Mouse (Mus musculus): ENCODE measurements around the gene 4930455H04Rik.

The 4930455H04Rik gene

GRCm38 (mm10) chr3:116967967-116968366, at the start of gene 4930455H04Rik:
Gene 4930455H04Rik, plus strand, starts transcription at chr3:116968267.
- DNase-seq (ENCODE audit: low spot score): no peak

- DNase-seq (ENCODE audit: low spot score): no peak
Measured at GRCm38 (mm10) chr3:116921535-116921934, 46.5 kb upstream of the 4930455H04Rik start.

GRCm38 (mm10) chr3:116923042-116923441, 45.0 kb upstream of the 4930455H04Rik start:
- no peak for DNase-seq (ENCODE audit: low spot score)

GRCm38 (mm10) chr3:116928994-116929393, 39.1 kb upstream of the 4930455H04Rik start:
- DNase-seq (ENCODE audit: low spot score): no peak

- DNase-seq (ENCODE audit: low spot score): no peak
Measured at GRCm38 (mm10) chr3:116933158-116933557, 34.9 kb upstream of the 4930455H04Rik start.

GRCm38 (mm10) chr3:116936934-116937691, 31.0 kb upstream of the 4930455H04Rik start:
- DNase-seq (ENCODE audit: low spot score): no peak

- no peak for DNase-seq (ENCODE audit: low spot score)
Measured at GRCm38 (mm10) chr3:116940804-116941558, 27.1 kb upstream of the 4930455H04Rik start.

- DNase-seq (ENCODE audit: low spot score): no peak
Measured at GRCm38 (mm10) chr3:116941559-116942117, 26.4 kb upstream of the 4930455H04Rik start.

GRCm38 (mm10) chr3:116942751-116943150, 25.3 kb upstream of the 4930455H04Rik start:
- no peak for DNase-seq (ENCODE audit: low spot score)

- no peak for DNase-seq (ENCODE audit: low spot score)
Measured at GRCm38 (mm10) chr3:116943422-116943821, 24.6 kb upstream of the 4930455H04Rik start.

GRCm38 (mm10) chr3:116946476-116946875, 21.6 kb upstream of the 4930455H04Rik start:
- no peak for DNase-seq (ENCODE audit: low spot score)

GRCm38 (mm10) chr3:116950665-116951115, 17.4 kb upstream of the 4930455H04Rik start:
- DNase-seq (ENCODE audit: low spot score): no peak

GRCm38 (mm10) chr3:116951489-116951888, 16.6 kb upstream of the 4930455H04Rik start:
- DNase-seq (ENCODE audit: low spot score): no peak

GRCm38 (mm10) chr3:116952242-116952899, 15.7 kb upstream of the 4930455H04Rik start:
- no peak for DNase-seq (ENCODE audit: low spot score)

- DNase-seq (ENCODE audit: low spot score): no peak
Measured at GRCm38 (mm10) chr3:116953366-116953765, 14.7 kb upstream of the 4930455H04Rik start.

GRCm38 (mm10) chr3:116955061-116955460, 13.0 kb upstream of the 4930455H04Rik start:
- no peak for DNase-seq (ENCODE audit: low spot score)

GRCm38 (mm10) chr3:116960414-116960813, 7.7 kb upstream of the 4930455H04Rik start:
- no peak for DNase-seq (ENCODE audit: low spot score)

GRCm38 (mm10) chr3:116961354-116962142, 6.5 kb upstream of the 4930455H04Rik start:
- DNase-seq (ENCODE audit: low spot score): no peak

GRCm38 (mm10) chr3:116963213-116963612, 4.9 kb upstream of the 4930455H04Rik start:
- no peak for DNase-seq (ENCODE audit: low spot score)

GRCm38 (mm10) chr3:116964426-116964825, 3.6 kb upstream of the 4930455H04Rik start:
- no peak for DNase-seq (ENCODE audit: low spot score)

- no peak for DNase-seq (ENCODE audit: low spot score)
Measured at GRCm38 (mm10) chr3:116966225-116966624, 1.8 kb upstream of the 4930455H04Rik start.
